Mouse (Mus musculus): ENCODE results near the gene Vangl2. TPM values are rescaled to one million over a fixed set of nuclear protein-coding genes. Genes with fewer than 3 reads are reported as not detected.

The Vangl2 gene
- 13.5 and 14.4 TPM in 2 replicates for polyA plus RNA-seq (2016; fragmentation: Nextera tagmentation; extraction: Ambion mirVana)

GRCm38 (mm10) chr1:172028394-172029275, at the start of gene Vangl2:
Vangl2 (minus strand) TSS chr1:172028444.
- 64% methylated on average over 21 of the region's 21 CpGs for whole genome bisulfite sequencing
- Histone ChIP-seq H3K27me3 (replicated peaks) (no peaks in the 10 kb centered on the region), H3K36me3 (no peaks in the 10 kb centered on the region), H3K4me2 (peak within 1 kb of the TSS; percentile 89), H3K4me1 (replicated peaks) (peaks cover 35% of the 10 kb centered on the region), H3K9me3 (replicated peaks) (no peaks in the 10 kb centered on the region), H3K27ac (ENCODE audit: poor library complexity, severe bottlenecking) (peak within 1 kb of the TSS; percentile 2; the same call in 1 of the 2 replicates), H3K9ac (peak within 1 kb of the TSS; percentile 96), H3K4me3 (peak within 1 kb of the TSS; percentile 95)
- ATAC-seq (ENCODE audit: insufficient number of reproducible peaks, low FRiP score) = no peak

DNA sequence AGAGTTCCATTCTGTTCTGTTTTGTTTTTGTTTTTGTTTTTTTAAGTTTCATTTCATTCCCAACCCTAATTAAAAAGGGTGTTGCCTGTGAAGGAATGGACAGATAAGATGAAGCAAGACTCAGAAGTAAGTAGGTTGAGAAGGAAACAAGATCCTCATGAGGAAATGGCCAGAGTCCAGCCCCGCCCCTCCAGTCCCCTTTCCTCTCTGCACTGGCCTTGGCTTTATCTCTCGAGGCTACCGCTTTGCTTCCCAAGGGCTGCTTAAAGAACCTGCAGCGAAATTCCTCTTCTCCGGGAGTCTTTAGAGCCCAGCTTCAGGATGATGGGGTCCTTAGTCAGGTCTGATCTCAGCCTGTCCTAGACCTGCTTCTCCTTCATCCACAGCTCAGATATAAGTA, 49.7 kb upstream of the Vangl2 start:
- Histone ChIP-seq H3K4me3 (no peak overlapping the region), H3K27ac (ENCODE audit: poor library complexity, severe bottlenecking) (0 out of 2 replicates have a peak overlapping the region, but pooled peaks have one; percentile 45), H3K4me2 (0 out of 2 replicates have a peak overlapping the region, but pooled peaks have one; percentile 9), H3K4me1 (replicated peaks) (peaks cover 4% of the 10 kb centered on the region), H3K9ac (no peak overlapping the region), H3K9me3 (replicated peaks) (no peaks in the 10 kb centered on the region), H3K36me3 (peaks cover 69% of the 10 kb centered on the region), H3K27me3 (replicated peaks) (no peaks in the 10 kb centered on the region)
- no peak for ATAC-seq (ENCODE audit: insufficient number of reproducible peaks, low FRiP score)
- WGBS = 35% methylated on average over 5 of the region's 5 CpGs

GRCm38 (mm10) chr1:172072604-172073003, 44.4 kb upstream of the Vangl2 start:
- Histone ChIP-seq H3K4me2 (no peak overlapping the region), H3K27ac (ENCODE audit: poor library complexity, severe bottlenecking) (no peak overlapping the region), H3K27me3 (replicated peaks) (no peaks in the 10 kb centered on the region), H3K4me3 (no peak overlapping the region), H3K4me1 (replicated peaks) (peaks cover 14% of the 10 kb centered on the region), H3K9ac (no peak overlapping the region), H3K36me3 (peaks cover 94% of the 10 kb centered on the region), H3K9me3 (replicated peaks) (no peaks in the 10 kb centered on the region)
- 93% methylated on average over 7 of the region's 7 CpGs for WGBS
- no peak for ATAC-seq (ENCODE audit: insufficient number of reproducible peaks, low FRiP score)

- no peak for ATAC-seq (ENCODE audit: insufficient number of reproducible peaks, low FRiP score)
- peaks cover 98% of the 10 kb centered on the region for H3K36me3 ChIP-seq
- WGBS = 75% methylated on average over 4 of the region's 4 CpGs
These were observed 43.3 kb upstream of the Vangl2 start for GRCm38 (mm10) chr1:172071556-172071955.

DNA sequence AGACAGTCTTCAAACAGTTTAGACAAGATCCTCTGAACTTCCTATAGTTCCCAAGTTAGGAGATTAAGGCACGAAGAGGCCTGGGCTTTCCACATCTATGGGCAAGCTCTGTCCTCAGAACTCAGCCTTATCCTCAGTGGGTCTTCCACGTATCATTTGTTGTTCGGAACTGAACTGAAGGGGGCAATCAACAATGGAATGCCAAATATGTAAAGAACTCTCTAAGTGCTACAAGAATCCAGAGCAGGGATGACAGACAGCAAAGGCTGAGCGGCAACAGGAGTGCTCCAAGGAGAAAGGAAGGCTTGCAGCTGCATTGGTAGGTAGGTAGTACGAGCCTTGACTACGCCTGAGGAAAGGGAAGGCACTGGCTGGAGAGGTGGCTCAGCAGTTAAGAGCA, 42.0 kb upstream of the Vangl2 start:
- Histone ChIP-seq H3K4me3 (no peak overlapping the region), H3K4me2 (no peak overlapping the region), H3K9ac (no peak overlapping the region), H3K9me3 (replicated peaks) (no peaks in the 10 kb centered on the region), H3K27me3 (replicated peaks) (no peaks in the 10 kb centered on the region), H3K36me3 (peaks cover 99% of the 10 kb centered on the region), H3K4me1 (replicated peaks) (peaks cover 14% of the 10 kb centered on the region), H3K27ac (ENCODE audit: poor library complexity, severe bottlenecking) (no peak overlapping the region)
- 42% methylated on average over 6 of the region's 6 CpGs for WGBS
- no peak for ATAC-seq (ENCODE audit: insufficient number of reproducible peaks, low FRiP score)

More at GRCm38 (mm10) chr1:172071556-172071955, 43.3 kb upstream of the Vangl2 start:
- Histone ChIP-seq H3K27me3 (replicated peaks) (no peaks in the 10 kb centered on the region), H3K4me3 (no peak overlapping the region), H3K4me1 (replicated peaks) (peaks cover 14% of the 10 kb centered on the region), H3K4me2 (no peak overlapping the region), H3K9ac (no peak overlapping the region), H3K27ac (ENCODE audit: poor library complexity, severe bottlenecking) (no peak overlapping the region), H3K9me3 (replicated peaks) (no peaks in the 10 kb centered on the region)

- Histone ChIP-seq H3K4me1 (replicated peaks) (peaks cover 14% of the 10 kb centered on the region), H3K4me3 (no peak overlapping the region), H3K27me3 (replicated peaks) (no peaks in the 10 kb centered on the region), H3K9me3 (replicated peaks) (no peaks in the 10 kb centered on the region), H3K9ac (no peak overlapping the region), H3K27ac (ENCODE audit: poor library complexity, severe bottlenecking) (no peak overlapping the region), H3K36me3 (peaks cover 59% of the 10 kb centered on the region), H3K4me2 (no peak overlapping the region)
- WGBS = 70% methylated on average over 13 of the region's 13 CpGs
- no peak for ATAC-seq (ENCODE audit: insufficient number of reproducible peaks, low FRiP score)
These were observed 36.4 kb upstream of the Vangl2 start for GRCm38 (mm10) chr1:172064613-172065141.

GRCm38 (mm10) chr1:172063291-172064023, 35.2 kb upstream of the Vangl2 start:
- peaks cover 46% of the 10 kb centered on the region for H3K36me3 ChIP-seq
- no peak overlapping the region for H3K27ac ChIP-seq (ENCODE audit: poor library complexity, severe bottlenecking)
- H3K9ac ChIP-seq = no peak overlapping the region
- ATAC-seq (ENCODE audit: insufficient number of reproducible peaks, low FRiP score) = no peak
- 47% methylated on average over 4 of the region's 4 CpGs for WGBS
- peaks cover 14% of the 10 kb centered on the region for H3K4me1 ChIP-seq (replicated peaks)
- no peak overlapping the region for H3K4me3 ChIP-seq
- no peaks in the 10 kb centered on the region for H3K9me3 ChIP-seq (replicated peaks)
- H3K4me2 ChIP-seq = no peak overlapping the region
- H3K27me3 ChIP-seq (replicated peaks) = peaks cover 11% of the 10 kb centered on the region

DNA sequence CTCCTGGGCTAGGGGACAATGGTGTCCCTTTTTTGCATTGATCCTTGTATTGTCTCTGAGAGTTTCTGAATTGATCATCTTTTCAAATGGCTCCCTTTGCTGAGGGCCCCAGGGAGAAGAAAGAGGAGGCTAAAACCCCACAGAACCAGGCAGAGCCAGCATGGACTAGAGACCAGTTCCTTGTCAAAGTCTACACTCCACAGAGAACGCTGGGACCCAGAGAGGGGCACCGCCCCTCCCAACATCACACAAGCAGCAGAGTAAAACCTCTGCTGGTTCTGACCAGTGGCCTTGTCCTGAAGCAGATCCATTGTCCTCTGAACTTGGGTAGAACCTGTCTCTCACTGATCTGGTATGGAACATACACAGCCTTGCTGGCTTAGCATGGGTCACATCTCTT, 33.9 kb upstream of the Vangl2 start:
- Histone ChIP-seq H3K9me3 (replicated peaks) (no peaks in the 10 kb centered on the region), H3K4me2 (no peak overlapping the region), H3K36me3 (peaks cover 33% of the 10 kb centered on the region), H3K9ac (no peak overlapping the region), H3K4me1 (replicated peaks) (peaks cover 14% of the 10 kb centered on the region), H3K4me3 (no peak overlapping the region), H3K27me3 (replicated peaks) (peaks cover 24% of the 10 kb centered on the region), H3K27ac (ENCODE audit: poor library complexity, severe bottlenecking) (no peak overlapping the region)
- no peak for ATAC-seq (ENCODE audit: insufficient number of reproducible peaks, low FRiP score)
- WGBS = 71% methylated on average over 2 of the region's 2 CpGs

DNA sequence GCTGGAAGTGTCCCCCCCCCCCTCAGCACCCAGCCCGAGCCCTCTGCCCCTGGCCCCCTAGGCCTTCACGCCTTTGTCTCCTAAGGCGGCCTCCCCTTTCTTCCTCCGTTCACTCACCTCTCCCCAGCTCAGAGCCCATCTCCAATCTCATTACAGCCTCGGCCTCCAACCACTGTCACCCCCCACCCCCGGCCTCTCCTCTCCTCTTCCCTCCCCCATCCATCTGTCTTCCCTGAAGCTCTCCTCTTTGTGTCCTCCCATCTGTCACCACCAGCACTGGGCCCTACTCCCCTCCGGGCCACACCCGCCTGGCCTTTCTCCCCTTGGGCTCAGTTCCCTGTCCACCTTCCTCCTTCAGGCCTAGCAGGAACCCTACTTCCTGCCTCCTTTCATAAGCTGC, 33.0 kb upstream of the Vangl2 start:
- no peak for ATAC-seq (ENCODE audit: insufficient number of reproducible peaks, low FRiP score)
- H3K9me3 ChIP-seq (replicated peaks) = no peaks in the 10 kb centered on the region
- H3K4me2 ChIP-seq = no peak overlapping the region
- no peak overlapping the region for H3K4me3 ChIP-seq
- H3K27me3 ChIP-seq (replicated peaks) = peaks cover 33% of the 10 kb centered on the region
- H3K36me3 ChIP-seq = peaks cover 24% of the 10 kb centered on the region
- 29% methylated on average over 8 of the region's 8 CpGs for WGBS
- peaks cover 14% of the 10 kb centered on the region for H3K4me1 ChIP-seq (replicated peaks)
- H3K9ac ChIP-seq = no peak overlapping the region
- no peak overlapping the region for H3K27ac ChIP-seq (ENCODE audit: poor library complexity, severe bottlenecking)

DNA sequence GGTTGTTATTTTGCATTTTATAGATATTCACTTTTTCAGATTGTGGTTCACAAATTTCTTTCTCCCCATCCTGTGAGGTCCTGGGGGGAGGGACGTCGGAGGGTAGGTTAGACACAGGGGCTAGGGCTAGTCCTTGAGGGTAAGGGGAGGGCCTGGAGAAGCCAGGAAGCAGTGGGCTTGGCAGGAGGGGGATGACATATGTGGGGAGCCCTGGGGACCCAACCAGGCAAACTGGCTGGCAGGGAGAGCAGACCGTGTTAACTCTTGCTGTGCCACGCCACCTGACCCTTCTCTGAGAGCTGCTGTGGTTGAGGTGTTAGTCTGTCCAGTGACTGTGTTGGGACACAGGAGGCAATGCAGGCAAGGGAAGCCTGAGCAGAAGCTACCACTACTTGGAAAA, 32.4 kb upstream of the Vangl2 start:
- Histone ChIP-seq H3K4me2 (no peak overlapping the region), H3K9ac (no peak overlapping the region), H3K4me1 (replicated peaks) (peaks cover 14% of the 10 kb centered on the region), H3K27me3 (replicated peaks) (peaks cover 39% of the 10 kb centered on the region), H3K9me3 (replicated peaks) (no peaks in the 10 kb centered on the region), H3K36me3 (peaks cover 18% of the 10 kb centered on the region), H3K27ac (ENCODE audit: poor library complexity, severe bottlenecking) (no peak overlapping the region), H3K4me3 (no peak overlapping the region)
- 50% methylated on average over 4 of the region's 4 CpGs for WGBS
- ATAC-seq (ENCODE audit: insufficient number of reproducible peaks, low FRiP score) = no peak

GRCm38 (mm10) chr1:172058874-172059273, 30.6 kb upstream of the Vangl2 start:
- Histone ChIP-seq H3K4me3 (no peak overlapping the region), H3K4me2 (no peak overlapping the region), H3K9me3 (replicated peaks) (no peaks in the 10 kb centered on the region), H3K9ac (no peak overlapping the region), H3K4me1 (replicated peaks) (peaks cover 18% of the 10 kb centered on the region), H3K27me3 (replicated peaks) (peaks cover 55% of the 10 kb centered on the region), H3K36me3 (0 out of 2 replicates have a peak, but pooled peaks cover under 1% of the 10 kb centered on the region), H3K27ac (ENCODE audit: poor library complexity, severe bottlenecking) (no peak overlapping the region)
- no peak for ATAC-seq (ENCODE audit: insufficient number of reproducible peaks, low FRiP score)
- 67% methylated on average over 7 of the region's 7 CpGs for WGBS
